Mouse (Mus musculus) MEL (cell line): ENCODE measurements around the gene Rnf24.

Source experiments
- CTCF ChIP-seq, 3 experiments: IDR thresholded peaks in 2 of 3; conservative IDR thresholded peaks in 1 of 3; 2 replicates each; pipeline ENCODE4 v1.5.1; 2011 to 2012; ENCODE audit warnings: low read length in 3 of 3, low read depth in 2 of 3, mild to moderate bottlenecking in 2 of 3, improper control_type of control experiment in 1 of 3, inconsistent platforms in 1 of 3, mixed read lengths in 1 of 3, moderate library complexity in 1 of 3; ENCODE audit not compliant: control insufficient read depth in 1 of 3, insufficient read depth in 1 of 3, poor library complexity in 1 of 3, severe bottlenecking in 1 of 3
- EP300 ChIP-seq, 2 experiments: IDR thresholded peaks; 2 replicates each; pipeline ENCODE4 v1.6.1; 2011; ENCODE audit warnings: improper control_type of control experiment in 2 of 2, low read length in 2 of 2, low read depth in 1 of 2, mild to moderate bottlenecking in 1 of 2
- ETS1 ChIP-seq: IDR thresholded peaks from 2 replicates; pipeline ENCODE4 v1.6.1; 2012; ENCODE audit warnings: low read depth, mild to moderate bottlenecking, inconsistent platforms, low read length, improper control_type of control experiment, moderate library complexity
- HCFC1 ChIP-seq: IDR thresholded peaks from 2 replicates; pipeline ENCODE4 v1.6.1; 2012; ENCODE audit warnings: low read depth, mild to moderate bottlenecking, inconsistent platforms, low read length, improper control_type of control experiment, moderate library complexity
- MXI1 ChIP-seq: IDR thresholded peaks from 2 replicates; pipeline ENCODE4 v1.6.1; 2011; ENCODE audit warnings: mild to moderate bottlenecking, low read depth, low read length, improper control_type of control experiment
- POLR2A ChIP-seq, 2 experiments: IDR thresholded peaks; 2 replicates each; pipeline ENCODE4 v1.6.1; 2011 to 2012; ENCODE audit warnings: low read length in 2 of 2, mild to moderate bottlenecking in 2 of 2, control low read depth in 1 of 2, improper control_type of control experiment in 1 of 2, low read depth in 1 of 2, moderate library complexity in 1 of 2; ENCODE audit not compliant: control insufficient read depth in 1 of 2, insufficient read depth in 1 of 2, poor library complexity in 1 of 2
- RAD21 ChIP-seq: IDR thresholded peaks from 2 replicates; pipeline ENCODE4 v1.6.1; 2011; ENCODE audit warnings: mild to moderate bottlenecking, low read depth, low read length, improper control_type of control experiment
- USF1 ChIP-seq: IDR thresholded peaks from 2 replicates; pipeline ENCODE4 v1.6.1; 2014; ENCODE audit warnings: low read depth, mild to moderate bottlenecking, inconsistent platforms, low read length, improper control_type of control experiment, moderate library complexity
- ZNF384 ChIP-seq: IDR thresholded peaks from 2 replicates; pipeline ENCODE4 v1.6.1; 2012; ENCODE audit warnings: low read depth, mild to moderate bottlenecking, inconsistent platforms, low read length, improper control_type of control experiment

DNA sequence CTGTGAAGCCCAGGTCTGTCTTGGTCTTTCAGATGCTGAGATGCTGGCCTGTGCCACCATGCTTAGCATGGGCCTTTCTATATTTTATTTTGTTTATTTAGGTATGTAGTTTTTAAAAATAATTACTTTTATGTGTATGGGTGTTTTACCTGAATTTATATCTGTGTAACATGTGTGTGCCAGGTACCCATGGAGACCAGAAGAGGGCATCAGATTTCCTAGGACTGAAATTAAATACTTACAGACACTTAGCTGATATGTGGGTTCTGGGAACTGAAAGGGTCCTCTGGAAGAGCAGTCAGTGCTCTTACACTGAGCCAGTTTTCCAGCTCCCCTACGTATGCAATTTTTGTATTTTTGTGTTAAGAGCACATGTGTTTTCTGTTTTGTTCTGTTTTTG is 66.4 kb downstream of the Rnf24 start:
- no peak for TF ChIP-seq USF1
- no peak for TF ChIP-seq ZNF384
- TF ChIP-seq HCFC1 = no peak
- no peak for TF ChIP-seq ETS1
- peak in 1 of 3 experiments; percentile 32; a peak in 1 of 6 replicates for TF ChIP-seq CTCF (IDR thresholded peaks at IDR 0.05 in 2 of 3, conservative IDR thresholded peaks at IDR 0.05 in 1 of 3; ENCODE audit: control insufficient read depth in 1 of 3, insufficient read depth in 1 of 3, low read depth in 2 of 3, low read length in 3 of 3, poor library complexity in 1 of 3, severe bottlenecking in 1 of 3)
- TF ChIP-seq MXI1 = no peak
- TF ChIP-seq POLR2A (IDR thresholded peaks at IDR 0.05; ENCODE audit: control insufficient read depth in 1 of 2, insufficient read depth in 1 of 2, low read depth in 1 of 2, low read length in 2 of 2, poor library complexity in 1 of 2) = no peak
- TF ChIP-seq RAD21 = peak; percentile 12
- TF ChIP-seq EP300 (IDR thresholded peaks at IDR 0.05; ENCODE audit: low read depth in 1 of 2, low read length in 2 of 2) = no peak
